Mouse (Mus musculus) bone marrow macrophage, adult 2 months (primary cell): ENCODE data around the gene Glrx. TPM values are rescaled to one million over a fixed set of nuclear protein-coding genes. Genes with fewer than 3 reads are reported as not detected.

ENCODE experiments used
- H3K27ac ChIP-seq: 2 replicates; pipeline ENCODE4 v1.5.1; 2012; ENCODE audit warnings: low read depth, low read length; ENCODE audit not compliant: insufficient read depth
- H3K4me1 ChIP-seq: 2 replicates; pipeline ENCODE4 v1.6.1; 2012; ENCODE audit warnings: low read length; ENCODE audit not compliant: control insufficient read depth, insufficient read depth
- H3K4me3 ChIP-seq: 2 replicates; pipeline ENCODE4 v1.5.1; 2012; ENCODE audit warnings: mild to moderate bottlenecking, low read length, moderate library complexity; ENCODE audit not compliant: insufficient read depth
- CTCF ChIP-seq: IDR thresholded peaks from 2 replicates; pipeline ENCODE4 v1.5.1; 2012; ENCODE audit warnings: low read depth, mild to moderate bottlenecking, low read length, moderate library complexity
- POLR2A ChIP-seq: IDR thresholded peaks from 2 replicates; pipeline ENCODE4 v1.6.1; 2012; ENCODE audit warnings: mild to moderate bottlenecking, low read depth, low read length, borderline replicate concordance
- polyA plus RNA-seq: library from polyadenylated mRNA; stranded (reverse); fragments of >200 nt; gene quantifications from 2 replicates; pipeline ENCODE4 v1.2.4, GENCODE M21; 2012; ENCODE audit not compliant: missing spikeins, insufficient read depth, insufficient read length

Glrx gene
- 112 and 121 TPM in 2 replicates for polyA plus RNA-seq

DNA sequence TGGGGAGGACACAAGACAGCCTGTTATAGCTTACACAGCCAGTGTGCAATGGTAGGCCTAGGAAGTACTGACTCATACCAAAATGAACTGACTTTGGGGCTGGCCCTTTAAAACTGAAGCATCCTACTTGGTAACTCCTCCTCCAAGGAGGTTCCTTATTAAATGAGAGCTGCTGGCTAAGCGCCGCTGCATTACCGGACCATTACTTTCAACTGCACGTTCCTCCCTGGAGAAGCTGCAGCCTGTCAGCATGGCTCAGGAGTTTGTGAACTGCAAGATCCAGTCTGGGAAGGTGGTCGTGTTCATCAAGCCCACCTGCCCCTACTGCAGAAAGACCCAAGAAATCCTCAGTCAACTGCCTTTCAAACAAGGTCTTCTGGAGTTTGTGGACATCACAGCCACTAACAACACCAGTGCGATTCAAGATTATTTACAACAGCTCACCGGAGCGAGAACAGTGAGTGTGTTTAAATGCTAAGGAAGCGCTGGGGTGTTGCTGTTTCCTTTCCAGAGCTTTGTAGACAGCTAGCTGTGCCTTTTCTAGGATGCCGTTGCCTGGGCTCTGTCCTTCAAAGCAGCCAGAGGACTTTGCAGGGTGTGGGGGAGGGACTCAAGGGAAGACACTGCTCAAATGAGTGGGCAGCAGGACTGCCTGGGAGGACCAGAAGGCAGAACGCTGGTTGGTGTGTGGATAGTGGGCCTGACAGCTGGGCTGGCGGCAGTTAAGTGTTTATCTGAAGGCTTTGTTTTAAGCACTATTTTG lies at the start of gene Glrx:
Glrx (plus strand) TSS at position 150 of the 763 bp plus-strand sequence.
- Histone ChIP-seq H3K27ac (peak within 1 kb of the TSS; percentile 38), H3K4me1 (peaks cover 33% of the 10 kb centered on the region), H3K4me3 (peak within 1 kb of the TSS; percentile 62)
- TF ChIP-seq POLR2A, result no peak; the same call in 1 of the 2 replicates
- no peak for TF ChIP-seq CTCF

DNA sequence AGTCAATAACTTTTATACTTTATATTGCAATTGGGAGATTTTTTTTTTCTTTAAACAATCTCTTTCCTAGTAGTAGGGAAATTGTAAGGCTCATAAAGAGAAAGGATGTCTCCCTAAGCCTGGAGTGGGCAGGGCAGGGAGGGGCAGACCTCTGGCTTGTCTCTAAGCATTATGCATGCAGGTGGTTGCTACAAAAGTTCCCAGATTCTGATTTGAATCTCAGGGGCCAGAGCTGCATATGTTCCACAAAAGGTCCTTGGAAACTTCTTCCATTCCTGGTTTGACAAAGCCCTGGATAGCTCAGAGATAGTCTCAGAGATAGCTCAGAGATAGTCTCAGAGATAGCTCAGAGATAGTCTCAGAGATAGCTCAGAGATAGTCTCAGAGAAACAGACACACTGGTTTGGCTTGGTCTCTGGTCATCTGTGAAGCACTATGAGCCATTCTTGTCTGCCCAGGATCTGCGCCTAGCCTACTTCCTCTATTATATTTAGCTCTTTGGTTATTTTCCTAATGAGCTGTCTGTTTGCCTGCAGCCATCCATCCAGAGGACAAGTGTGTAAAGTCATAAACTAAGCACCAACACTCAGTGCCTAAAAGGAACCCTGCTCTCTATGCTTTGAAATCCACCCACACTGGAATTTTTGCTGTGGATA lies 49.0 kb upstream of the Glrx start:
- H3K27ac ChIP-seq, result peak overlapping the region; percentile 84
- H3K4me1 ChIP-seq, result peaks cover 73% of the 10 kb centered on the region
- no peak overlapping the region for H3K4me3 ChIP-seq
- no peak for TF ChIP-seq CTCF
- TF ChIP-seq POLR2A, result no peak

DNA sequence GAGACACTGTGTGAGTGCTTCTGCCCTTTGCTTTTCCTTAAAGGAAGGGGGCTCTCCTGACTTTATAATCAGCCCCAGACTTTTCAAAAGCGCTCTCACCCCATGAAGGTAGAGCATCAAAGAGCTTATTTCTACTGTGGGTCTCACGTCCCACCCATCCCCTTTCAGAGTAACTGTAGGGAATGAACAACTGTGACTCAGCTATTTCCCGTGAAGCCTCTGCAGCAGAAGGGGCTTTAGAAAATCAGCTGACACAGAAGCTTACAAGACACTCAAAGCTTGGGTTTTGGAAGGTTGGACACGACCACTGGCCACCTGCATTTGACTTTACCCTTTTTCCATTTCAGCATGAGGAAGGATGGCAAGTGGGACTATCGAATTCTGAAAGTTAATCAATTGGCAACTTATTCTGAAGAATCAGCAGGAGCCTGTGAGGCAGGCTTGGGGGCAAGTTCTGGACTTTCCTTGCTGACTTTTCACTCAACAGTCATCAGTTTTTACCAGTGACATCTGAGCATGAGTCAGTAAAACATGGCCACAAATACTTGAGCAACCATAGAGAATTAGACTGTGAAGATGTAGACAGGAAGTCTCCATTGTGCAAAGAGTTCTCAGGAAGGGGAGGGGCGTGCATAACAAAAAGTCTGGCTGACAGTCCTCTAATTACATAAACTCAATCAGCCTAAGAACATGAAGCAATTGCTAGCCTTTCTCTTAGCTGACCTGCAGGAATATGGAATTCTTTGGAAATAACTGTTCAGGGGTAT lies 45.6 kb upstream of the Glrx start:
- H3K4me3 ChIP-seq, result no peak overlapping the region
- TF ChIP-seq POLR2A (no peak), CTCF (no peak)
- peaks cover 71% of the 10 kb centered on the region for H3K4me1 ChIP-seq
- H3K27ac ChIP-seq, result peak overlapping the region; percentile 75

DNA sequence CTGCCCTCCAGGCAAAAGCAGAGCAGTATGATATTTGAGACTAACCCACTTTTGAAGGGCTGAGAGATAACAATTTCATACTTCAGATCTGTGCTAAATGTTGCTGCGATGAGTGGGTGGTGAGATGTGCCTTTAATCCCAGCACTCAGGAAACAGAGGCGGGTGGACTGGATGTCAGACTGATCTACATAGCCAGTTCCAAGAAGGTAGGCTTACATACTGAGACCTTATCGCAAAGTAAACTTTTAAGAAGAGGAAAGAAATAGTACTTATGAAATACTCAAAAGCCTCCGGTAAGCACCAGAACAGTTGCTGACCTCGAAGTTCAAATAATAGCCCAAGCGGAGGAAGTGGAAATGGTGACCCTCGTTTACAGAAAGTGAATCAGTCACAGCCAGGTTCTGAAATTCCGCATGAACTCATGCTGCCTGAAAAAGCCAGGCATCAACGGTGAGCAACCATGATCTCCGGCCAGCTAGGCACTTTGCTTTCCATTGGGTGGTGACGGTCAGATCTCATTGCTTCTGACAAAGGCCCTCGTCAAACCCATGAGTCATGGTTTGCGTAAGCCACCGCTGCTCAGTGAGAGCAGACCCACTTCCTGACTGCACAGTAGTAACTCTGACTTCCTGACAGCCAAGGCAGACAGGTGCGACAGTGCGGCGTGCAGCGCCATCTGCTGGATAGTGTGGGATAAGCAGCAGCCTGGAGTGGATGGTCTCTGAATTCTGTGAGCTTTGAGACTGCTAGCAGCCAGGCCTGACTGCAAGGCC lies 42.1 kb upstream of the Glrx start:
- peak overlapping the region; percentile 40 for H3K4me3 ChIP-seq
- TF ChIP-seq CTCF, result peak; percentile 95
- no peak for TF ChIP-seq POLR2A
- H3K4me1 ChIP-seq, result peaks cover 50% of the 10 kb centered on the region
- H3K27ac ChIP-seq, result peak overlapping the region; percentile 58

DNA sequence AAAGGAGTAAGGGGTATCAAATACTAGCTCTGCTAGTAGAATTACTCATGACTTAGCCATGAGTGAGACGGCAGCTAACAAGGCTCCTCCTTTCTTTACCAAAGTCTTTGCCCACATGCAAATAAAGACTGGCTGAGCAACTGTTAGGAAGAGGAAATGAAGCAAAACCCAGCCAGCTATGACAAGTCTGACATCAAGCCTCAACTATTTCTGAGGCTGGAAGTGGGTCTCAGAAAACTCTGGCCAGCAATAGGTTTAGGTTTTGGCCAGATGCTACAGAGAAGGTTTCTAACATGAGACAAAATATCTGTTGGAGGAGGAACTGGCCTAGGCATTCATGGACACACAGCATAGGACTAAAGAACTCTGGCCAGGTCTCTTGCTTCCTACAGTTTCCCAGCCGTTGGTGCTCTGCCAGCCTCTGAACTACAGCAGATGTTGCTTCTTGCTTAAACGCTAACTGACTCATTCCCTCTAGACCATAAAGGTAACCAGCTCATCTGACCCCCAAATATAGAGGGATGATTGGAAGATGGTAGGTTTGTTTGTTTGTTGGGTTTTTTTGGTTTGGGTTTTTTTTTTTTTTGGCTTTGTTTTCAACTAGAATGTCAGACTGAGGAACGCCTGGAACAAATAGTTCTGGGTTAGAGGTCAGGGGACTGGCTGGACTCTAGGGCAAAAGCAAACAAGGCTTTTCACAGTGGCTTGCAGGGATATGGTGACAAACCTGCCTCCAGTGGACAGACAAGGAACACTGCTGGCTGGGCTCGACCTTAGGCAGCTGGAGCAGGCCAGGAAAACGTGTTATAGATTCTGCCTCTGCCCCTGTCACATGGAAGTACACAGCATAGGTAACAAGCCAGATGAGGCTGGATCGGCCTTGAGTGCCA lies 41.0 kb upstream of the Glrx start:
- TF ChIP-seq CTCF (no peak), POLR2A (no peak)
- Histone ChIP-seq H3K4me3 (no peak overlapping the region), H3K27ac (peak overlapping the region; percentile 66), H3K4me1 (peaks cover 42% of the 10 kb centered on the region)

DNA sequence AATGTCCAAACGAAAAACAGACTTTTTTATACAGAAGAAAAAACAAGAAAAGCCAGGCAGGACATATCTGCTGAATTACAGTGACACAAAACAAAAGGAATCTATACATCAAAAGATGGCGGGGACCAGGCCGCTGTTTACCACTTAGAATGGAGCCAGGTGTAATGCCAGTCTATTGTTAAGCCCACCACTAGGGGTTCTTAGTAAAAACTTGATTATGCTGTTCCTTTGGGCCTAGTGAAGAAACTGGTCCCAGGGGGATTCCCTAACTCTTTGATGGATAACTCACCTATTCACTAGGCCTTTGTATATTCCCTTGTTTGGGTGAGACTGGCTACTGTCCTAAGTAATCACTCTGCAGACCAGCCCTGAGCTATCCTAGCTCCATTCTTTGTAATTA lies 40.2 kb upstream of the Glrx start:
- H3K27ac ChIP-seq, result no peak overlapping the region
- TF ChIP-seq CTCF (no peak), POLR2A (no peak)
- H3K4me3 ChIP-seq, result no peak overlapping the region
- peaks cover 35% of the 10 kb centered on the region for H3K4me1 ChIP-seq

DNA sequence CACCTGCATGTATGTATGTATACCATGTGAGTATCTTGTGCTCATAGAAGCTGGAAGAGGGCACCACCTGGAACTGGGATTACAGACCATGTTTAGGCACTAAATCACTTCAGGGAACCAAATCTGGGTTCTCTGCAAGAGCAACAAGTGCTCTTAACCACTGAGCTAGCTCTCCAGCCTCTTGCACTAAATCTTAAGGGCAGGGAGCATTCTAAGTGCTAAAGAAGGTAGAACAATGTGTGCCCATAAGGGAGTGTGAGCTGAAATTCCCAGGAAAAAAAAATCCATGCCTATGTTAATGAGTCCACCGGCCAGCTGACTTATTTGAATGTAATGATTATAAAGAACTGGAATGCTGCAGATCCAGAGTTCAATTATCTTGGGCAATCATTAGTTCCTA lies 31.7 kb upstream of the Glrx start:
- TF ChIP-seq POLR2A (no peak), CTCF (no peak)
- H3K4me1 ChIP-seq, result peaks cover 9% of the 10 kb centered on the region
- H3K4me3 ChIP-seq, result no peak overlapping the region
- H3K27ac ChIP-seq, result no peak overlapping the region

DNA sequence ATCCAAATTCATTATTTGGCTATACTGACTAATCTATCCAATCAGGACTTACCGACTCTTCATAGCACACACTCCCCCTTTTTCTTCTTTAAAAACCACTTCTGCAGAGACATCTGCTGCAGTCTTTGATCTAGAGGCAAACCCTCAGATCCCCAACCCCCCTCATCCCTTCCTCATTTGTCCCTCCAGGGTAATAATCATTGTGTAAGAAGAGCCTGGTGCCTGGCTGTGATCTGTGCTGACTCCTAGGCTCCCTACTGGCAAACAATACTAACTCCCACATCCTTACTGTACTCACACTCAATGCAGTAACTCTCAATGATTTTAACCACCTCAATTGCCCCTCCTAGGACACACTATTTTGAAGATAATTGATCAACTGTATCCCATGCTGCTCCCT lies 29.7 kb upstream of the Glrx start:
- Histone ChIP-seq H3K4me1 (peaks cover 8% of the 10 kb centered on the region), H3K4me3 (no peak overlapping the region), H3K27ac (no peak overlapping the region)
- TF ChIP-seq POLR2A (no peak), CTCF (no peak)

DNA sequence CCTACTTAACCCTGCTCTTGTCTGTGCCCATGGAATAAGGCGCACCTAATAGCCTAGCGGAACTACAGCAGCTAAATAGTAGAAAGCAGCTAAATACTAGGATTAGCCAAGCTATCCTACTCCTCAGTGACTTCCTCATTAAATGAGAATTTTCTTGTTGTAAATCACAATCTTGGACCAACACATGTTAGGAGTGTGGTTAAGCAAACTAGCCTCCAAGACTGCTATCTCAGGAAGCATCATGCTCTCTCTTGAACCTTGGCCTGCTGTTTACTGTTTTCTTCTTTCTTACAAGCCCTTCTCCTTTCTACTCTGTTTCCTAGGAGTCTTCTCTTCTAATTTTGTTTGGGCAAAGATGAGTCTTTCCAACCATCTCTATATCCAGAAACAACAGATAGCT lies 22.5 kb upstream of the Glrx start:
- TF ChIP-seq CTCF (no peak), POLR2A (no peak)
- peaks cover 7% of the 10 kb centered on the region for H3K4me1 ChIP-seq

More for the DNA sequence above, 22.5 kb upstream of the Glrx start:
- Histone ChIP-seq H3K4me3 (no peak overlapping the region), H3K27ac (no peak overlapping the region)
